Mouse (Mus musculus): ENCODE measurements at regions not wholly inside any gene's neighbourhood (a gene's known extent, or its start where the extent isn't known, plus 50 kb on each side); places are given as distances from the start of the nearest gene placed in this dataset.
"Not testable (repeated sequence)": the region's sequence is repeated elsewhere in the genome, so short reads cannot be mapped to it uniquely, and the experiment has no call there.

DNA sequence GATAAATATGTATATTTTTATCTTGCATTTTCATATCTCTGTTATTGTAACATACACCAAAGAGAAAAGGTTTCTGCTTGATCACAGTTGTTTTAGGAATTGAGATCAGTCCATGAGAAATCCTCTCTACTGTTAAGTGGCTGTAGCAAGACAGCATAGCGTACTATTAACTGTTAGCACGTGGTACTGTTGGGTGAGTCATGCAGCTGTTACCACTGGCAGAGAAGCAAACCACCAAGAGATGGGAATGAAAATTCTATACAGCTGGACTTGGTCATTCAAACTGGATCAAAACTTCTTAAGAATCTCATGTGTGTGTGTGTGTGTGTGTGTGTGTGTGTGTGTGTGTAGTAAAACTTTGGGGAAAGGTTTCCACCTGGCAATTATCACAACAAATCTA, 1013.5 kb downstream of the Basp1 start:
- no peak for ATAC-seq (replicated peaks; ENCODE audit: extremely low read depth, insufficient read depth, low FRiP score)
- H3K9ac ChIP-seq (ENCODE audit: low read length): no peak overlapping the region

DNA sequence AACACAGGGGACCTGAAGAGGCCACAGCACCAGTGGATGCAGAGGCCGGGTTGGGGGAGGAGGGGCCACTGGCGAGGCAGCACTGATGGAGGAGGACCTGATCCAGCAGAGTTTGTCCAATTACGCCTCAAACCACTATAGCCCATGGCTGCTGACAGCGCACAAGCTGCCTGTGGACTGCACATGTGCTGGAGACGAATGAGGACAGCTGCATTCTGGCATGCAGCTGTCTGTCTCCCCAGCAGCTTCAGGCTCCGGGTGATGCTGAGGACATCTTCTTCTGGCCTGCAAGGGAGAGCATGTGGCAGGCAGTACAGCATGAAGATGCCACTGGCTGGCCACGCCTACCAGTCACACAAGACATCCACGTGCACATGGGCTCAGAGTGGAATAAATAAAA, 1055.2 kb downstream of the Basp1 start:
- Histone ChIP-seq H3K4me2 (ENCODE audit: low read depth, low read length) (no peak overlapping the region), H3K36me3 (ENCODE audit: control insufficient read depth, insufficient read depth) (no peaks in the 10 kb centered on the region), H3K9ac (ENCODE audit: low read length) (no peak overlapping the region), H3K27ac (ENCODE audit: low read length) (no peak overlapping the region), H3K9me3 (replicated peaks; ENCODE audit: control insufficient read depth, low read length) (no peaks in the 10 kb centered on the region), H3K4me1 (ENCODE audit: control insufficient read depth, insufficient read depth, low read length) (no peaks in the 10 kb centered on the region), H3K27me3 (ENCODE audit: control insufficient read depth, insufficient read depth, low read length) (no peaks in the 10 kb centered on the region), H3K4me3 (ENCODE audit: low read length) (no peak overlapping the region)
- WGBS: 76% methylated on average over 8 of the region's 8 CpGs
- no peak for ATAC-seq (replicated peaks; ENCODE audit: extremely low read depth, insufficient read depth, low FRiP score)

More for the DNA sequence above, 1013.5 kb downstream of the Basp1 start:
- Histone ChIP-seq H3K9me3 (replicated peaks; ENCODE audit: control insufficient read depth, low read length) (no peaks in the 10 kb centered on the region), H3K27me3 (ENCODE audit: control insufficient read depth, insufficient read depth, low read length) (no peaks in the 10 kb centered on the region), H3K27ac (ENCODE audit: low read length) (no peak overlapping the region), H3K36me3 (ENCODE audit: control insufficient read depth, insufficient read depth) (no peaks in the 10 kb centered on the region), H3K4me2 (ENCODE audit: low read depth, low read length) (no peak overlapping the region), H3K4me3 (ENCODE audit: low read length) (no peak overlapping the region), H3K4me1 (ENCODE audit: control insufficient read depth, insufficient read depth, low read length) (no peaks in the 10 kb centered on the region)
- 65% methylated on average over 2 of the region's 2 CpGs for WGBS

DNA sequence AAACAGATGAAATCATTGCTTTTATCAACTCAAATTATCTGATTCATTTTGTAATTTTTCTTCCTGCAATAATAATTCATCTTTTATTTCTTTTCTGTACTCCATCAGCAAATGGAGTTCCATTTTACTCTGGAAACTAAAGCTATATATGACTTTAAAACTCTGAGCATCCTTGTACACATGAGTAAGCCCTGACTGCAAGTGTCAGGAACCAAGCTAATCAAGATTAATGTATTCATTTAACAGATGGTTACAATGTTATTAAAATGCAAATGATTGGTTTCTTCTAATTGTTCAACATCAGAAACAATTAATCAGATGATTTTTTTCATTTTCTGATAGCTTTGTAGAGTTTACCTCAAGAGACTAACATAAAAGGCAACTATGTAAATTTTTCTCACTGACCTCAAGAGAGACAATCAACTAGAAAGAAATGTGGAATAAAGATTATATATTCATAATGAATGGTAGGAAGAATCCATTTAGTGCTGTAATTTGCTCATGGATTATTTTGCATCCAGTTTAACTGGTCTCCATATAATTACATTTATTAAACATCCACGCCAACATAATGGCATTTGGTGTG, 1064.5 kb downstream of the Basp1 start:
- no peaks in the 10 kb centered on the region for H3K4me1 ChIP-seq (ENCODE audit: control insufficient read depth, insufficient read depth, low read length)
- no peak overlapping the region for H3K4me3 ChIP-seq (ENCODE audit: low read length)
- H3K9me3 ChIP-seq (replicated peaks; ENCODE audit: control insufficient read depth, low read length): no peaks in the 10 kb centered on the region; the same call in 1 of the 2 replicates
- H3K27ac ChIP-seq (ENCODE audit: low read length): no peak overlapping the region
- no peak overlapping the region for H3K4me2 ChIP-seq (ENCODE audit: low read depth, low read length)
- ATAC-seq (replicated peaks; ENCODE audit: extremely low read depth, insufficient read depth, low FRiP score): no peak
- WGBS: 60% methylated on average over 1 of the region's 1 CpGs
- H3K36me3 ChIP-seq (ENCODE audit: control insufficient read depth, insufficient read depth): no peaks in the 10 kb centered on the region
- H3K27me3 ChIP-seq (ENCODE audit: control insufficient read depth, insufficient read depth, low read length): no peaks in the 10 kb centered on the region
- no peak overlapping the region for H3K9ac ChIP-seq (ENCODE audit: low read length)

GRCm38 (mm10) chr15:24335876-24336275, 1077.7 kb downstream of the Basp1 start:
- not testable (repeated sequence) for H3K9ac ChIP-seq (ENCODE audit: low read length); H3K36me3 ChIP-seq (ENCODE audit: control insufficient read depth, insufficient read depth)
- WGBS: 72% methylated on average over 1 of the region's 1 CpGs

DNA sequence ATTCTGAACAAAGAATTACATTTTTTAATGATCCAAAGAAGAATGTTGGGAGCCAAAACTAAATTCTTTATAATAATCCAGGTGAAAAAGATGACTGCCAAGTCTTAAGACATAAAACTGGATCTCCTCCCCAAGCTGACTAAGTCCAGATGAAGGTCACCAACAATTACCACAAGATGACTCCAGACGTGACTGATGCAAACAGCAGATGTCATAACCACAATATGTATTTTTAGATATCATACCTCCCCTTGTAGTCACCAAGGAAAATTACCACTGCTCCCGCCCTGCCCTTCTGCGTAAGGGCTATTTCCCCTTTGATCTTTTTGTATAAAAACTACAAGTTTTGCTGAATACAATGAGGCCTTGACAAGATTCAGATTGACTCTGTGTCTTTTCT, 1110.4 kb downstream of the Basp1 start:
- H3K27ac ChIP-seq (ENCODE audit: low read length); ATAC-seq (replicated peaks; ENCODE audit: extremely low read depth, insufficient read depth, low FRiP score); H3K27me3 ChIP-seq (ENCODE audit: control insufficient read depth, insufficient read depth, low read length); H3K4me2 ChIP-seq (ENCODE audit: low read depth, low read length); H3K36me3 ChIP-seq (ENCODE audit: control insufficient read depth, insufficient read depth); H3K4me1 ChIP-seq (ENCODE audit: control insufficient read depth, insufficient read depth, low read length); H3K9ac ChIP-seq (ENCODE audit: low read length); H3K9me3 ChIP-seq (replicated peaks; ENCODE audit: control insufficient read depth, low read length); H3K4me3 ChIP-seq (ENCODE audit: low read length): not testable (repeated sequence)
- WGBS: 74% methylated on average over 3 of the region's 3 CpGs

More at GRCm38 (mm10) chr15:24335876-24336275, 1077.7 kb downstream of the Basp1 start:
- not testable (repeated sequence) for ATAC-seq (replicated peaks; ENCODE audit: extremely low read depth, insufficient read depth, low FRiP score); H3K4me3 ChIP-seq (ENCODE audit: low read length); H3K27me3 ChIP-seq (ENCODE audit: control insufficient read depth, insufficient read depth, low read length); H3K4me2 ChIP-seq (ENCODE audit: low read depth, low read length); H3K4me1 ChIP-seq (ENCODE audit: control insufficient read depth, insufficient read depth, low read length); H3K27ac ChIP-seq (ENCODE audit: low read length); H3K9me3 ChIP-seq (replicated peaks; ENCODE audit: control insufficient read depth, low read length)

GRCm38 (mm10) chr15:24297236-24297635, 1116.3 kb downstream of the Basp1 start:
- Histone ChIP-seq H3K9ac (ENCODE audit: low read length) (no peak overlapping the region), H3K4me3 (ENCODE audit: low read length) (no peak overlapping the region), H3K27ac (ENCODE audit: low read length) (no peak overlapping the region), H3K4me1 (ENCODE audit: control insufficient read depth, insufficient read depth, low read length) (no peaks in the 10 kb centered on the region), H3K27me3 (ENCODE audit: control insufficient read depth, insufficient read depth, low read length) (no peaks in the 10 kb centered on the region), H3K36me3 (ENCODE audit: control insufficient read depth, insufficient read depth) (no peaks in the 10 kb centered on the region), H3K4me2 (ENCODE audit: low read depth, low read length) (no peak overlapping the region), H3K9me3 (replicated peaks; ENCODE audit: control insufficient read depth, low read length) (no peaks in the 10 kb centered on the region; the same call in 1 of the 2 replicates)
- ATAC-seq (replicated peaks; ENCODE audit: extremely low read depth, insufficient read depth, low FRiP score): no peak

GRCm38 (mm10) chr15:24296798-24297197, 1116.8 kb downstream of the Basp1 start:
- Histone ChIP-seq H3K9me3 (replicated peaks; ENCODE audit: control insufficient read depth, low read length) (no peaks in the 10 kb centered on the region; the same call in 1 of the 2 replicates), H3K4me2 (ENCODE audit: low read depth, low read length) (no peak overlapping the region), H3K27ac (ENCODE audit: low read length) (no peak overlapping the region), H3K9ac (ENCODE audit: low read length) (no peak overlapping the region), H3K4me3 (ENCODE audit: low read length) (no peak overlapping the region), H3K4me1 (ENCODE audit: control insufficient read depth, insufficient read depth, low read length) (no peaks in the 10 kb centered on the region), H3K36me3 (ENCODE audit: control insufficient read depth, insufficient read depth) (no peaks in the 10 kb centered on the region), H3K27me3 (ENCODE audit: control insufficient read depth, insufficient read depth, low read length) (no peaks in the 10 kb centered on the region)
- no peak for ATAC-seq (replicated peaks; ENCODE audit: extremely low read depth, insufficient read depth, low FRiP score)
- WGBS: 85% methylated on average over 7 of the region's 7 CpGs

GRCm38 (mm10) chr15:24275100-24275499, 1138.5 kb downstream of the Basp1 start:
- no peaks in the 10 kb centered on the region for H3K9me3 ChIP-seq (replicated peaks; ENCODE audit: control insufficient read depth, low read length)
- H3K4me3 ChIP-seq (ENCODE audit: low read length): no peak overlapping the region
- no peak overlapping the region for H3K27ac ChIP-seq (ENCODE audit: low read length)
- H3K4me1 ChIP-seq (ENCODE audit: control insufficient read depth, insufficient read depth, low read length): no peaks in the 10 kb centered on the region
- no peaks in the 10 kb centered on the region for H3K27me3 ChIP-seq (ENCODE audit: control insufficient read depth, insufficient read depth, low read length)
- WGBS: 53% methylated on average over 5 of the region's 5 CpGs
- H3K4me2 ChIP-seq (ENCODE audit: low read depth, low read length): no peak overlapping the region
- no peaks in the 10 kb centered on the region for H3K36me3 ChIP-seq (ENCODE audit: control insufficient read depth, insufficient read depth)
- no peak overlapping the region for H3K9ac ChIP-seq (ENCODE audit: low read length)
- no peak for ATAC-seq (replicated peaks; ENCODE audit: extremely low read depth, insufficient read depth, low FRiP score)

- Histone ChIP-seq H3K9ac (ENCODE audit: low read length) (no peak overlapping the region), H3K36me3 (ENCODE audit: control insufficient read depth, insufficient read depth) (no peaks in the 10 kb centered on the region), H3K4me3 (ENCODE audit: low read length) (no peak overlapping the region), H3K4me1 (ENCODE audit: control insufficient read depth, insufficient read depth, low read length) (no peaks in the 10 kb centered on the region), H3K27ac (ENCODE audit: low read length) (no peak overlapping the region), H3K27me3 (ENCODE audit: control insufficient read depth, insufficient read depth, low read length) (no peaks in the 10 kb centered on the region), H3K9me3 (replicated peaks; ENCODE audit: control insufficient read depth, low read length) (no peaks in the 10 kb centered on the region; the same call in 1 of the 2 replicates), H3K4me2 (ENCODE audit: low read depth, low read length) (no peak overlapping the region)
- no peak for ATAC-seq (replicated peaks; ENCODE audit: extremely low read depth, insufficient read depth, low FRiP score)
Measured at GRCm38 (mm10) chr15:24267360-24267759, 1146.2 kb downstream of the Basp1 start.

Data from heart, embryonic 16.5 days (tissue).